Mouse (Mus musculus): ENCODE measurements around the gene Epha6. TPM values are rescaled to one million over a fixed set of nuclear protein-coding genes. Genes with fewer than 3 reads are reported as not detected.

Gene Epha6
- polyA plus RNA-seq, 1 experiment from 2014 or later = 0.29 TPM

DNA sequence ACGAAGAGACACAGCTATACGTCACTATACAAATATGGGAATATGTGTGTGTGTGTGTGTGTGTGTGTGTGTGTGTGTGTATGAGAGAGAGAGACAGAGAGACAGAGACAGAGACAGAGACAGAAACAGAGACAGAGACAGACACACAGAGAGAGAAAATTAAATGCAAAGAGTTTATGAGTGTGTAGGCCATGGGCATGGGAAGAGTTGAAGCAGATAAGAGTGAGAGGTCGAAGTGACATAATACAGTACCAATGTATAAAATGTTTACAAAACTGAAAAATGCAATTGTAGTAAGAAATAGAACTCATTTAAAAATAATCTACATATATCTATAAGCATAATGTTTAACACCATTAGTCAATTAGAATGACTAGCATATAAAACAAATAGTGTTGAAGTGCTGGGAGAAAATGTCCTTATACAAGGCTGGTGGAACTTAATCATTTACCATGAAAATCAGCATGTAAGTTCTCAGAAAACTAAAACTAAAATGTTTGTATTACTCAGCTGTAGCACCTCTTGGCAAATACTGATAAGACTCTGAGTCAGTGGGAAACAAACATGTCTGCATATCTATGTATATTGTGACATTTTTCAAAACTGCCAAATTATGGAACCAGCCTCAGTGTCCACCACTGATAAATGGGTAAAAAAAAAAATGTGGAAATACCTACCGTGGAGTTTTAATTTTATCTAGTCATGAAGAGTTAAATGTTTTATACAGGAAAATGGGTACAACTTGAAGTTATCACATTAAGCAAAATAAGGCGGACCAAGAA lies 371.2 kb downstream of the Epha6 start:
- Histone ChIP-seq H3K4me3 (ENCODE audit: low read length) (no peak overlapping the region), H3K36me3 (ENCODE audit: control insufficient read depth, insufficient read depth, low read length) (no peaks in the 10 kb centered on the region), H3K9me3 (ENCODE audit: control insufficient read depth, low read length) (no peaks in the 10 kb centered on the region), H3K27me3 (replicated peaks; ENCODE audit: control insufficient read depth, insufficient read depth, low read length) (no peaks in the 10 kb centered on the region), H3K4me2 (ENCODE audit: low read depth, low read length) (no peak overlapping the region), H3K9ac (ENCODE audit: low read depth, low read length) (no peak overlapping the region), H3K27ac (ENCODE audit: low read length) (no peak overlapping the region), H3K4me1 (ENCODE audit: control insufficient read depth, insufficient read depth, low read length) (no peaks in the 10 kb centered on the region)
- ATAC-seq = no peak
- WGBS = 90% methylated on average over 5 of the region's 5 CpGs

DNA sequence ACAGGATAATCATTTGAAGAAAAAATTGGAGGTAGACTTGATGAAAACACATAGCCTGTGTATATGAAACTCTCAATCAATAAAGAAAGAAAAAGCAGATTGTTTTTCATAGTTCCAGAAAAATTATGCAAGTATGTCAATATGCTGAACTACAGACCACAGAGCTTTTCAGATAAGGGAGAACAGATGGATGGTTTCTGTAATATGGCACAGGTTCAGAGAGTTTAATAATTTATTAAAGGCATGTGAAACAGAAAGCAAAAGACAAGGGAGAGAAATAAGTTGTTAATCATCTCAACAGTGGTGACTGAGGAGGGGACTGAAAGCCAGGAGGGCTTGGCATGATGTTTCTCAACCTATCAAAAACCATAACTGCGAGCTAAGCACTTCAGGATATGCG lies 372.3 kb downstream of the Epha6 start:
- no peak overlapping the region for H3K27ac ChIP-seq (ENCODE audit: low read length)
- no peak overlapping the region for H3K9ac ChIP-seq (ENCODE audit: low read depth, low read length)
- H3K9me3 ChIP-seq (ENCODE audit: control insufficient read depth, low read length) = no peaks in the 10 kb centered on the region
- H3K36me3 ChIP-seq (ENCODE audit: control insufficient read depth, insufficient read depth, low read length) = no peaks in the 10 kb centered on the region
- 82% methylated on average over 2 of the region's 2 CpGs for WGBS
- ATAC-seq = 0 out of 2 replicates have a peak, but pooled peaks have one; percentile 33
- no peaks in the 10 kb centered on the region for H3K4me1 ChIP-seq (ENCODE audit: control insufficient read depth, insufficient read depth, low read length)
- H3K27me3 ChIP-seq (replicated peaks; ENCODE audit: control insufficient read depth, insufficient read depth, low read length) = no peaks in the 10 kb centered on the region
- no peak overlapping the region for H3K4me2 ChIP-seq (ENCODE audit: low read depth, low read length)
- H3K4me3 ChIP-seq (ENCODE audit: low read length) = no peak overlapping the region

DNA sequence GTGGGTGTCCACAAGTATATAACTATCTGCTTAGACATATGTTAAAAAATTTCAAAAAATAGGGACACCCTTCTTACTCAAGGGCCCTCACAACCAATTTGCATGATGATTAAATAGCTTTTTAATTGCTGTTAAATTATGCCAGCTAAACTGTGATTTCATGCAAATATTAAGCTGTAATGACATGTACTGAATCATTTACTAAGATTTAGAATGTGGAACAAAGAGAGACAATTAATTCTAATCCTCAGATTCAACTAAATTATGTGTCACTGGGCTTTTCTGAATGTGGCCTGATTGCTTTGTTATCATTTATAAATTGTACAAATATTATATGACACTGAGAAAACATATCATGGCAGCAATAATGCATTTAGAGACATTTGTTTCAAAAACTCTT lies 396.2 kb downstream of the Epha6 start:
- Histone ChIP-seq H3K4me3 (ENCODE audit: low read length) (no peak overlapping the region), H3K27me3 (replicated peaks; ENCODE audit: control insufficient read depth, insufficient read depth, low read length) (no peaks in the 10 kb centered on the region), H3K9me3 (ENCODE audit: control insufficient read depth, low read length) (no peaks in the 10 kb centered on the region), H3K36me3 (ENCODE audit: control insufficient read depth, insufficient read depth, low read length) (no peaks in the 10 kb centered on the region), H3K4me1 (ENCODE audit: control insufficient read depth, insufficient read depth, low read length) (no peaks in the 10 kb centered on the region), H3K4me2 (ENCODE audit: low read depth, low read length) (no peak overlapping the region), H3K27ac (ENCODE audit: low read length) (no peak overlapping the region), H3K9ac (ENCODE audit: low read depth, low read length) (no peak overlapping the region)
- no peak for ATAC-seq

DNA sequence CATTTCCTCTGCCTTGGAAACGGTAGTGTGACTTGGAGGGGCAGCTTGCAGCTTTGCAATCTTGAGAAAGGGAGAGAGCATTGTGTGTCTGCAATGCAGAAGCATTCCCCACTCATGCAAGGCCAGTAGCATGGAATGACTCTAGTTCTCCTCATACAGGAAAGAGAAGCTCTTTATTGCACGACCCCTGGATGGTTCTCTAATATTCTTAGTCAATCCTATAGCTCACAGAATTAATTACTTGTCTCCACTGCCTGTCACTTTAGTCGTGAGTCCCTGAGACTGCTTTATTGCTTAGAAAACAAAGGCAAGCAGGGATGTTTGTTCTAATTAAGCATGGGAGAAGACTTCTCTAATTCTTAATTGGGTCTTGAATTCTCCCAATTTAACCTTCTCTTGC lies 429.8 kb downstream of the Epha6 start:
- Histone ChIP-seq H3K9ac (ENCODE audit: low read depth, low read length) (no peak overlapping the region), H3K27ac (ENCODE audit: low read length) (no peak overlapping the region), H3K4me2 (ENCODE audit: low read depth, low read length) (no peak overlapping the region), H3K9me3 (ENCODE audit: control insufficient read depth, low read length) (no peaks in the 10 kb centered on the region), H3K36me3 (ENCODE audit: control insufficient read depth, insufficient read depth, low read length) (no peaks in the 10 kb centered on the region), H3K4me3 (ENCODE audit: low read length) (no peak overlapping the region), H3K27me3 (replicated peaks; ENCODE audit: control insufficient read depth, insufficient read depth, low read length) (no peaks in the 10 kb centered on the region), H3K4me1 (ENCODE audit: control insufficient read depth, insufficient read depth, low read length) (no peaks in the 10 kb centered on the region)
- WGBS = 27% methylated on average over 3 of the region's 3 CpGs
- ATAC-seq = no peak

DNA sequence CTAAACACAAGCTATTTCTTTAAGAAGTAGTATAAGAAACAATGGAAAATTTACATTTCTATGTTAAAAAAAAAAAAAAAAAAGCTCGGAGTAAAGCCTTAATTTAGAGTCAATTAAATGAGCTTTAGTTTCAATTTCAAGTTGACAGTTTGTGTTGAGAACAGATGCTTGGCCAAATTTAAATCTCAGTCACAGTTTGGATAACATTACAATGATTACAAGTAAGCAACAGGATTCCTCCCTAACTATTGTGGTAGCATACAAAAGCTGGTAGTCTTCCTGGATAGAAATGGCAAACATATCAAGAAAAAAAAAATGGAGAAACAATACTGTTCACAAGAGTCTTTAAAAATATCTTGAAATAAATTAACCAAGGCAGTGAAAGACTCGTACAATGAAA lies 452.9 kb downstream of the Epha6 start:
- H3K4me2 ChIP-seq (ENCODE audit: low read depth, low read length) = no peak overlapping the region
- no peaks in the 10 kb centered on the region for H3K36me3 ChIP-seq (ENCODE audit: control insufficient read depth, insufficient read depth, low read length)
- H3K27ac ChIP-seq (ENCODE audit: low read length) = no peak overlapping the region
- no peak overlapping the region for H3K9ac ChIP-seq (ENCODE audit: low read depth, low read length)
- WGBS = 79% methylated on average over 2 of the region's 2 CpGs
- no peak for ATAC-seq
- no peaks in the 10 kb centered on the region for H3K27me3 ChIP-seq (replicated peaks; ENCODE audit: control insufficient read depth, insufficient read depth, low read length)
- H3K9me3 ChIP-seq (ENCODE audit: control insufficient read depth, low read length) = no peaks in the 10 kb centered on the region
- H3K4me3 ChIP-seq (ENCODE audit: low read length) = no peak overlapping the region
- H3K4me1 ChIP-seq (ENCODE audit: control insufficient read depth, insufficient read depth, low read length) = no peaks in the 10 kb centered on the region

DNA sequence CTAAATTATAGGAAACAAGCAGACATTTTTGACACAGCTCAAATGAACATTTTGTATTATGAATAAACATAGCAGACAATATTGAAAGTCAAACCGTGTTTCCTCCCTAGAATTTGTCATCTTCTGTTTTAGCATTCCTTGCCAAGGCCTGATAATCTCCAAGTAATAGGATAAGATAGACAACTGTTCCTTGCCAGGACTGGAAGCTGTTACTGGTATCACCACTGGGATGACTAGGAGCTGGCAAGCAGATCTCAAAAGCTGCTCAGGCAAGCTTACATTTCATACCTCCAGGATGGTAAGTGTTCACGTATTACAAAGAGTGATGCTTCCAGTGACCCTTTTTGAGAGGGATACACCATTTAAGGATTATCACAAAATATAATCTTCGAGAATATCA lies 461.0 kb downstream of the Epha6 start:
- H3K9ac ChIP-seq (ENCODE audit: low read depth, low read length) = no peak overlapping the region
- H3K9me3 ChIP-seq (ENCODE audit: control insufficient read depth, low read length) = no peaks in the 10 kb centered on the region
- H3K27ac ChIP-seq (ENCODE audit: low read length) = no peak overlapping the region
- H3K4me1 ChIP-seq (ENCODE audit: control insufficient read depth, insufficient read depth, low read length) = no peaks in the 10 kb centered on the region
- no peaks in the 10 kb centered on the region for H3K27me3 ChIP-seq (replicated peaks; ENCODE audit: control insufficient read depth, insufficient read depth, low read length)
- no peak overlapping the region for H3K4me2 ChIP-seq (ENCODE audit: low read depth, low read length)
- WGBS = 55% methylated on average over 3 of the region's 3 CpGs
- no peak for ATAC-seq
- H3K36me3 ChIP-seq (ENCODE audit: control insufficient read depth, insufficient read depth, low read length) = no peaks in the 10 kb centered on the region
- no peak overlapping the region for H3K4me3 ChIP-seq (ENCODE audit: low read length)

DNA sequence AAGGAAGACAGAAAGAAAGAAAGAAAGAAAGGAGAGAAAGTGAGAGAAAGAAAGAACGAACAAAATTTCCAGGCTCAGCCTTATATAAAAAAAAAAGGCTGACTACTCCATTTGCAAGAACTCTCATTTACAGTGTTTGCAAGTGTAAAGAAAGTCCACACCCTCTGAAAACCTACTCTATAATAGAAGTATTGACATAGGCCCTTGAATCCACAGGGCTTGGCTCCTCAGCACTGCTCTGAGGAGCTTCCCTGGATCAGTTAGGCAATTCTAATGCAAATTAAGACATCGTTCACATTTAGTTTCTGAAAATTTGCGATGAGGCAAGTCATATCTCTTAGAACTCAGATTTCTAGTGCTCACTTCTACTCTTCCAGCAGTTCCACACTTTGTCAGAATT lies 483.9 kb downstream of the Epha6 start:
- 77% methylated on average over 3 of the region's 3 CpGs for WGBS
- Histone ChIP-seq H3K9me3 (ENCODE audit: control insufficient read depth, low read length) (no peaks in the 10 kb centered on the region), H3K27ac (ENCODE audit: low read length) (no peak overlapping the region), H3K4me2 (ENCODE audit: low read depth, low read length) (no peak overlapping the region), H3K4me3 (ENCODE audit: low read length) (no peak overlapping the region), H3K4me1 (ENCODE audit: control insufficient read depth, insufficient read depth, low read length) (no peaks in the 10 kb centered on the region), H3K9ac (ENCODE audit: low read depth, low read length) (no peak overlapping the region), H3K27me3 (replicated peaks; ENCODE audit: control insufficient read depth, insufficient read depth, low read length) (no peaks in the 10 kb centered on the region), H3K36me3 (ENCODE audit: control insufficient read depth, insufficient read depth, low read length) (no peaks in the 10 kb centered on the region)
- no peak for ATAC-seq

DNA sequence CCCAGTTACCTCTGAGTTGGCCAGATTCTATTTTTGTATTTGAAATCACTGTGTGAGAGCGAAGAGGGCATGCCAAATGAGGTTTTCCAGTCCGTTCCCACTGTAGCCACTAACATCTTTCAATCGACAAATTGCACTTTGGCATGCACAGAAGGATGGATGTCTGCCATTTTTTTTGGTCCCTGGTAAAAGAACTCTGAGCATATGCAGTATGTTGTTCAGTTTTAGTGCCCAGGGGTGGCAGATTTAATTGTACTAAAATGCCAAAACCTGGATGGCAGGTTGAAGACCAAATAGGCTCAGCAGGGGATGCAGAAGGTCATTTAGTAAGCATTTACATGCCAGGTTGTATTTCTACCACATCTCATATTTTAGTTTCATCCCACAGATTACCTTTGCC lies 503.1 kb downstream of the Epha6 start:
- 81% methylated on average over 3 of the region's 3 CpGs for WGBS
- Histone ChIP-seq H3K9me3 (ENCODE audit: control insufficient read depth, low read length) (no peaks in the 10 kb centered on the region), H3K9ac (ENCODE audit: low read depth, low read length) (no peak overlapping the region), H3K27ac (ENCODE audit: low read length) (no peak overlapping the region), H3K4me1 (ENCODE audit: control insufficient read depth, insufficient read depth, low read length) (no peaks in the 10 kb centered on the region), H3K27me3 (replicated peaks; ENCODE audit: control insufficient read depth, insufficient read depth, low read length) (no peaks in the 10 kb centered on the region), H3K4me3 (ENCODE audit: low read length) (no peak overlapping the region), H3K36me3 (ENCODE audit: control insufficient read depth, insufficient read depth, low read length) (no peaks in the 10 kb centered on the region), H3K4me2 (ENCODE audit: low read depth, low read length) (no peak overlapping the region)
- no peak for ATAC-seq

DNA sequence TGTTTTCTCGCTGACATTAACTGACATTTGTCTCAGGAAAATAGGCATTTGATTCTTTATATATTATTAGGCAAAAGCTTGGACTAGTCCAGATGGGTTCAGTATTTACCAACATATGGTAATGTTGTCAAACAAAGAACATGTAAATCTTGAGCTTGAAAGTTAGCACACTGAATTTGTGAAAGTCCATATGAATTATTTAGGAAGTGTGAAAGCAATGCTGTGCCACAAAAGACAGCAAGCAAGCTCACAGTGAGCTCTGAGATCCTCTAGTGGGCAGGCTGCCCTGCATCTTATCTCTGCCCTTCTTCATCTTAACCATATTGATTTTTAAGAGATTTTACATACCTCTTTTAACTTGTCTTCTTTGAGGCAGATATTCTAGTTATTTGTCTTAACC lies 510.0 kb downstream of the Epha6 start:
- H3K36me3 ChIP-seq (ENCODE audit: control insufficient read depth, insufficient read depth, low read length) = no peaks in the 10 kb centered on the region
- H3K27ac ChIP-seq (ENCODE audit: low read length) = no peak overlapping the region
- WGBS = 70% methylated on average over 1 of the region's 1 CpGs
- no peak overlapping the region for H3K4me2 ChIP-seq (ENCODE audit: low read depth, low read length)
- ATAC-seq = no peak
- no peaks in the 10 kb centered on the region for H3K9me3 ChIP-seq (ENCODE audit: control insufficient read depth, low read length)
- H3K27me3 ChIP-seq (replicated peaks; ENCODE audit: control insufficient read depth, insufficient read depth, low read length) = no peaks in the 10 kb centered on the region
- no peak overlapping the region for H3K4me3 ChIP-seq (ENCODE audit: low read length)
- no peaks in the 10 kb centered on the region for H3K4me1 ChIP-seq (ENCODE audit: control insufficient read depth, insufficient read depth, low read length)
- H3K9ac ChIP-seq (ENCODE audit: low read depth, low read length) = no peak overlapping the region

DNA sequence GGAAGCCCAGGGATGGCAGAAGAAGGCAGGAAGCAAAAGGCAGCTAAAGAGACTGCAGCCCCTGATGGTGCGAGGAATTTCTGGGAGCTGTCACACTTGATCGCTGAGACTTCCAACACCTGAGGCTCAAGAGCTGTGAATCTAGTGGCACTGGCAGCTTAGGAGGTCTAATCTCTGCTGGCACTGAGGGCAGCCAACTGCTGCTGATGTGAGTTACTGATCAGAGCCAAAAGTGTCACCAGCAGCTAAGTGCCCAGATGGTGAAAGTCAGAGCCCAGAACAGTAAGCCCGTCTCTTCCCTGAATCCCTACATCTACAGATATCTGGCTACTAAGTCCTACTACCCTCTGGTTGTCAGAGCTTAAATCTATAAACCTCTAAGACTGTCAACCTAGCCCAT lies 518.4 kb downstream of the Epha6 start:
- Histone ChIP-seq H3K9me3 (ENCODE audit: control insufficient read depth, low read length) (no peaks in the 10 kb centered on the region), H3K4me1 (ENCODE audit: control insufficient read depth, insufficient read depth, low read length) (no peaks in the 10 kb centered on the region), H3K27ac (ENCODE audit: low read length) (no peak overlapping the region), H3K36me3 (ENCODE audit: control insufficient read depth, insufficient read depth, low read length) (no peaks in the 10 kb centered on the region), H3K4me3 (ENCODE audit: low read length) (no peak overlapping the region), H3K27me3 (replicated peaks; ENCODE audit: control insufficient read depth, insufficient read depth, low read length) (no peaks in the 10 kb centered on the region), H3K9ac (ENCODE audit: low read depth, low read length) (no peak overlapping the region), H3K4me2 (ENCODE audit: low read depth, low read length) (no peak overlapping the region)
- ATAC-seq = no peak
- 81% methylated on average over 3 of the region's 3 CpGs for WGBS

All from intestine, embryonic 16.5 days (tissue).